Mouse (Mus musculus) megakaryocyte-erythroid progenitor cell, adult 5 weeks (primary cell): ENCODE measurements around the gene Plagl2. TPM values are rescaled to one million over a fixed set of nuclear protein-coding genes. Genes with fewer than 3 reads are reported as not detected.

ENCODE experiments used
- polyA plus RNA-seq: library from polyadenylated mRNA; stranded (reverse); fragments of >175 nt; gene quantifications from 2 replicates; pipeline ENCODE4 v1.2.3, GENCODE M21; 2012

Plagl2 gene
- polyA plus RNA-seq: 17.3 and 18.7 TPM in 2 replicates

DNA sequence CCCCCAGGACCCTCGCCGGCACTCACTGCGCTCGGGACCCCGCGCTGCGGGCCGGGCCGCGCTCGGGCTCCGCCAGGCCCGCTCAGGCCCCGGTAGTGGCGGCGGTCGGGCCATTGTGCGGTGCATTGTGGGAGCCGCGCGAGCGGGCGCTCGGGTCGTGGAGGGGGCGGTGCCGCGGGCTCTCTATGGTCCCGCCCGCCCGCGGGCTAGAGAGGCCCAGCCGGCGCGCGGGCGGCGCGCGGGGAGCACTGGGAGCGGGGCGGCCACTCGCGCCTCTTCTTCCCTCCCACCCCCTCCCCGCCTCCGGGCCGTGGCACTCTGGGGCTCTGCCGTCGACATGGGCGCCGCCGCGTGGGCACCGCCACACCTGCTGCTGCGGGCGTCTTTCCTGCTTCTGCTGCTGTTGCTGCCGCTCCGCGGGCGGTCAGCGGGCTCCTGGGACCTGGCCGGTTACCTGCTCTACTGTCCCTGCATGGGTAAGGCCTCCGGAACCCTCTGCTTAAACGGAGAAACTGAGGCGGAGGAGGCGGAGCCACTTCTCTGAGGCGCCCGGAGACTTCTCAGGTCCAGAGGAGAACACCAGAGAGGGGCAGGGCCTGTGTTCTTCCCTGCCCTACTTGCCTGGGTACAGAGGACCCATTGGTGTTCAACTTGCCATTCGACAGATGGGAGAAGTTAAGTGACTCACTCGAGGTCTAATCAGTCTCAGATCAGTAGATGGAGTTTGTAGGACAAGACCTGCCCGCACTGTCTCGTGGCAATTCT is at the start of gene Plagl2, which contains the start of gene Pofut1:
TSS of gene Plagl2 (minus strand) at position 177 of the 765 bp plus-strand sequence.
TSS of gene Pofut1 (plus strand) at position 284 of the 765 bp plus-strand sequence.

DNA sequence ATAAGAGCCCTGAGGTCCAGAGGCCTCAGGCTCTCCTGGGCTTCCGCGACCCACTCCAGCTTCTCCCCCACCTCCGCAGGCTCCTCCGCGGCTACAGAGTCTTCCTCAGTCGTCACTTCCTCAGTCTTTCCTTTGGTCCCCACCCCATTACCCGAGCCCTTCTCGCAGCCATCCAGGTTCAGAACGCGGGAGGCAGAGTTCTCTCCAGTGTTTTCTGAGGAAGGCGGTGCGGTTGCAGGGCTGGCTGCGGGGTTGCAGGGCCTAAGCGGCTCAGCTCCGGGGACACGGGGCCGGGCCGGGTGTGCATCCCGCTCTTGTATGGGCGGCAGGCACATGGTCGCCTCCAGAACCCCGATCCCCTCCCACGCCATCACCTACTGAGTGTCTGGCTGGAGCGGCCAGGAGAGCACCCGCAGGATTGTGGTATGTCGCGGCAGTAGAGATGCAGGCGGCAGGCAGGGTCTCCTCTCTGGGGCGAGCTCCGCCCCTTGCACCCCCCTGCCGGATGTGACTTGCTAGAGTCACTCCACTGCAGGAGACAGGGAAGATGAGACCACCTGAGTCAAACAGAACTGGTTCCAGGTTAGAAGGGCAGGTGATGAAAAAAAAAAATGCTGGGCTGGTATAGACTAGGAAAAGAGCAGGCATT is 16.2 kb downstream of the Plagl2 start, which contains the start of gene Tspyl3:
TSS of gene Tspyl3 (minus strand) at position 496 of the 649 bp plus-strand sequence.

Other genes starting within 250 kb of the Plagl2 start
- 63.7 and 83.7 TPM in 2 replicates for gene Pdrg1, start 226.0 kb downstream of the Plagl2 start, polyA plus RNA-seq
- gene Xkr7, start 209.6 kb downstream of the Plagl2 start, polyA plus RNA-seq: 0.03 and 0.09 TPM in 2 replicates
- gene Ccm2l, start 175.5 kb downstream of the Plagl2 start, polyA plus RNA-seq: 3.8 and 5.4 TPM in 2 replicates
- gene Hck, start 133.0 kb downstream of the Plagl2 start, polyA plus RNA-seq: 9.8 and 12.6 TPM in 2 replicates
- 36.2 and 36.5 TPM in 2 replicates for gene Tm9sf4, start 80.1 kb downstream of the Plagl2 start, polyA plus RNA-seq
- 5.6 and 5.8 TPM in 2 replicates for gene Tspyl3, start 16.0 kb downstream of the Plagl2 start, polyA plus RNA-seq
- 7.6 and 8.2 TPM in 2 replicates for gene Pofut1, start 107 bp upstream of the Plagl2 start, polyA plus RNA-seq
- 1.8 and 2.1 TPM in 2 replicates for gene Kif3b, start 50.0 kb upstream of the Plagl2 start, polyA plus RNA-seq
- gene Asxl1, start 104.4 kb upstream of the Plagl2 start, polyA plus RNA-seq: 13.8 and 19.9 TPM in 2 replicates